Mouse (Mus musculus) ES-E14 (cell line): ENCODE measurements around the gene Dhx36. TPM values are rescaled to one million over a fixed set of nuclear protein-coding genes. Genes with fewer than 3 reads are reported as not detected.

Source experiments
- DNase-seq: peaks from one replicate; pipeline ENCODE4 v3.0.0-alpha.2; 2013; ENCODE audit warnings: low read depth, low spot score
- H3K27ac ChIP-seq: 2 replicates; pipeline ENCODE4 v1.5.1; 2012; ENCODE audit warnings: low read depth, mild to moderate bottlenecking, low read length, moderate library complexity, mixed read lengths; ENCODE audit not compliant: poor library complexity, insufficient read depth, severe bottlenecking
- H3K36me3 ChIP-seq: 2 replicates; pipeline ENCODE4 v1.6.1; 2012; ENCODE audit warnings: mild to moderate bottlenecking, low read length, moderate library complexity, mixed read lengths; ENCODE audit not compliant: control insufficient read depth, poor library complexity, insufficient read depth, severe bottlenecking
- H3K4me1 ChIP-seq, 2 experiments: fragments of 150-350 bp in 1 of 2; sonication (generic) in 1 of 2; 2 replicates each; pipeline ENCODE4 v1.6.1; 2012; ENCODE audit warnings: low read length in 2 of 2, mild to moderate bottlenecking in 1 of 2, mixed read lengths in 1 of 2; ENCODE audit not compliant: control insufficient read depth in 2 of 2, insufficient read depth in 2 of 2, poor library complexity in 1 of 2
- H3K4me3 ChIP-seq, 2 experiments: fragments of 150-350 bp in 1 of 2; sonication (generic) in 1 of 2; 2 replicates each; pipeline ENCODE4 v1.5.1; 2012; ENCODE audit warnings: low read length in 2 of 2, low read depth in 1 of 2, mild to moderate bottlenecking in 1 of 2, mixed read lengths in 1 of 2; ENCODE audit not compliant: insufficient read depth in 1 of 2, poor library complexity in 1 of 2, severe bottlenecking in 1 of 2
- H3K9ac ChIP-seq: 2 replicates; pipeline ENCODE4 v1.6.1; 2012; ENCODE audit warnings: low read depth, mild to moderate bottlenecking, low read length, mixed read lengths; ENCODE audit not compliant: poor library complexity, insufficient read depth, severe bottlenecking
- H3K9me3 ChIP-seq: fragments of 150-350 bp; sonication (generic); 2 replicates; pipeline ENCODE4 v1.6.1; 2012; ENCODE audit warnings: low read depth, mild to moderate bottlenecking, low read length; ENCODE audit not compliant: control insufficient read depth, insufficient read depth
- CHD2 ChIP-seq: IDR thresholded peaks from 2 replicates; pipeline ENCODE4 v1.6.1; 2014; ENCODE audit warnings: mild to moderate bottlenecking, low read depth, low read length, inconsistent platforms
- HCFC1 ChIP-seq: IDR thresholded peaks from 2 replicates; pipeline ENCODE4 v1.6.1; 2012; ENCODE audit warnings: low read length, inconsistent platforms, borderline replicate concordance; ENCODE audit not compliant: insufficient read depth
- MAFK ChIP-seq: IDR thresholded peaks from 2 replicates; pipeline ENCODE4 v1.6.1; 2014; ENCODE audit warnings: mild to moderate bottlenecking, low read depth, low read length, inconsistent platforms; ENCODE audit not compliant: insufficient read depth
- ZC3H11A ChIP-seq: IDR thresholded peaks from 2 replicates; pipeline ENCODE4 v1.6.1; 2012; ENCODE audit warnings: low read depth, mild to moderate bottlenecking, inconsistent platforms, low read length, borderline replicate concordance
- ZNF384 ChIP-seq: IDR thresholded peaks from 2 replicates; pipeline ENCODE4 v1.6.1; 2012; ENCODE audit warnings: low read depth, low read length, inconsistent platforms
- in situ Hi-C, 2 experiments: fragments of 600-800 bp; cut with MboI; formaldehyde crosslinking; loops; one replicate each; pipeline ENCODE4 v1.15.1; 2025; ENCODE audit warnings: low sequenced_read_pairs in 2 of 2, inconsistent platforms in 1 of 2; ENCODE audit not compliant: unreplicated experiment in 2 of 2
- total RNA-seq: library from RNA; depleted of rRNA; stranded (reverse); fragments of 300-350 nt; gene quantifications from 2 replicates; pipeline ENCODE4 v1.2.3, GENCODE M21; 2012; rRNA removed

Gene Dhx36
- total RNA-seq: 31.7 and 37.8 TPM in 2 replicates

DNA sequence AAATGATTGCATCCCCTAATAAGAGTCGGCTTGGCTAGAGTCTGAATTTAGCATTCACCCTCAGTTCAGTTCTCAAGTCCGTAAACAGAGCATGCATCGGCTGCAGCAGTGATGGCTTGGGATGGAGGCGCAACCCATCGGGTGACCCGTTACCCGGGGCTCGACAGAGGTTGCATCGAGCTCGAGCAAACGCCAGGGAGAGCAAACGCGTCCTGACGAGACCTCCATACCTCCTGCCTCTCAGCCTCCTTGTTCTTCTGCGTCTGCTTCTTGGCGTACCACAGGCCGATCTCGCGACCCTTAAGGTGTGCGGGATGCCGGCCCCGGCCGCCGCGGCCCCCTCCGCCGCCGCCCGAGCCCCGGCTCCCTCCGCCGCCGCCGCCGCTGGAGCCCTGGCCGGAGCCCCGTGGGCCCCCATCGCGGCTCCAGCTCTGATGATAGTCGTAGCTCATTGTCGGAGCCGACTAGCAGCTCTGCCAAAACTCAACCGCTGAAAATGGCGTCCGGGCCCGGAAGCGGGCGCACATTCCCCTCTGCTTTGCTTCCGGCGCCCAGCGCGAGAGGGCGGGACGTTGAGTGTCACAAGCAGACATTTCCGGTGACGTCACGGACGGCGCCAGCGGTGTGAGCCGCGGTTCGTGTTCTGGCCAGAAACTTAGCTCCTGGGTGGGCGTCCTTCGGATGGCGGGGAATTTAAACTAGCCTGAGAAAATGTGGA, at the start of gene Dhx36:
Dhx36 (minus strand) TSS at position 517 of the 718 bp plus-strand sequence.
- peak; percentile 91 for DNase-seq
- TF ChIP-seq ZC3H11A (no peak), HCFC1 (peak; percentile 64; the same call in 1 of the 2 replicates), ZNF384 (no peak), CHD2 (no peak), MAFK (no peak)
- in situ Hi-C loops: no loop called here

GRCm38 (mm10) chr3:62527593-62527992, 20.8 kb upstream of the Dhx36 start:
- DNase-seq: no peak
- Histone ChIP-seq H3K27ac (no peak overlapping the region), H3K4me3 (no peak overlapping the region), H3K36me3 (no peaks in the 10 kb centered on the region), H3K9me3 (no peaks in the 10 kb centered on the region), H3K4me1 (no peaks in the 10 kb centered on the region), H3K9ac (no peak overlapping the region)
- TF ChIP-seq CHD2: no peak
- no peak for TF ChIP-seq MAFK
- no peak for TF ChIP-seq ZNF384
- TF ChIP-seq ZC3H11A: no peak
- no peak for TF ChIP-seq HCFC1
- in situ Hi-C loops: no loop called here

More for the DNA sequence above, at the start of gene Dhx36:
- H3K36me3 ChIP-seq: no peaks in the 10 kb centered on the region
- no peaks in the 10 kb centered on the region for H3K9me3 ChIP-seq
- no peaks in the 10 kb centered on the region; a peak in 1 of 4 replicates for H3K4me1 ChIP-seq
- H3K27ac ChIP-seq: peak within 1 kb of the TSS; percentile 38
- H3K4me3 ChIP-seq: peak within 1 kb of the TSS; percentile 90 to 92
- peak within 1 kb of the TSS; percentile 93 for H3K9ac ChIP-seq

GRCm38 (mm10) chr3:62527160-62527559, 20.4 kb upstream of the Dhx36 start:
- Histone ChIP-seq H3K9me3 (no peaks in the 10 kb centered on the region), H3K27ac (no peak overlapping the region), H3K9ac (no peak overlapping the region), H3K36me3 (no peaks in the 10 kb centered on the region), H3K4me3 (no peak overlapping the region), H3K4me1 (no peaks in the 10 kb centered on the region)
- in situ Hi-C loops: no loop called here
- no peak for DNase-seq
- no peak for TF ChIP-seq CHD2
- TF ChIP-seq HCFC1: no peak
- no peak for TF ChIP-seq ZNF384
- TF ChIP-seq ZC3H11A: no peak
- no peak for TF ChIP-seq MAFK

GRCm38 (mm10) chr3:62507206-62507647, 423 bp upstream of the Dhx36 start:
- in situ Hi-C loops: no loop called here
- DNase-seq: no peak
- H3K27ac ChIP-seq: no peak overlapping the region
- TF ChIP-seq ZC3H11A: no peak
- TF ChIP-seq MAFK: no peak
- TF ChIP-seq HCFC1: no peak
- TF ChIP-seq ZNF384: no peak
- no peak for TF ChIP-seq CHD2
- H3K36me3 ChIP-seq: no peaks in the 10 kb centered on the region
- no peaks in the 10 kb centered on the region; a peak in 1 of 4 replicates for H3K4me1 ChIP-seq
- peak overlapping the region; percentile 90 to 92 for H3K4me3 ChIP-seq
- H3K9ac ChIP-seq: no peak overlapping the region
- H3K9me3 ChIP-seq: no peaks in the 10 kb centered on the region
